Mouse (Mus musculus) embryo, embryonic 11.5 days (tissue): Measurements from ENCODE around the gene Acmsd.
"Not testable (repeated sequence)": the region's sequence is repeated elsewhere in the genome, so short reads cannot be mapped to it uniquely, and the experiment has no call there.

Experiments used
- DNase-seq: peaks from one replicate; pipeline ENCODE4 v3.0.0-alpha.2; 2012; ENCODE audit warnings: low read depth, low spot score

Gene Acmsd

GRCm38 (mm10) chr1:127729096-127729495, at the start of gene Acmsd:
TSS of gene Acmsd (plus strand) at chr1:127729413.
- DNase-seq: no peak

- DNase-seq: peak; percentile 39
These were observed 49.6 kb upstream of the Acmsd start, which contains the start of gene Tmem163 for GRCm38 (mm10) chr1:127679498-127680133. TSS of gene Tmem163 (minus strand) at chr1:127679548.

GRCm38 (mm10) chr1:127696533-127696932, 32.7 kb upstream of the Acmsd start:
- DNase-seq: no peak

GRCm38 (mm10) chr1:127702187-127702586, 27.0 kb upstream of the Acmsd start:
- no peak for DNase-seq

- DNase-seq: no peak
These were observed 22.9 kb upstream of the Acmsd start for GRCm38 (mm10) chr1:127706269-127706668.

- no peak for DNase-seq
These were observed 12.8 kb upstream of the Acmsd start for GRCm38 (mm10) chr1:127716441-127716840.

GRCm38 (mm10) chr1:127718290-127718689, 10.9 kb upstream of the Acmsd start:
- DNase-seq: no peak

- no peak for DNase-seq
These were observed 5.6 kb upstream of the Acmsd start for GRCm38 (mm10) chr1:127723596-127723995.

- DNase-seq: no peak
These were observed 1.9 kb downstream of the Acmsd start for GRCm38 (mm10) chr1:127731086-127731485.

GRCm38 (mm10) chr1:127732435-127732834, 3.2 kb downstream of the Acmsd start:
- no peak for DNase-seq

- no peak for DNase-seq
These were observed 3.6 kb downstream of the Acmsd start for GRCm38 (mm10) chr1:127732841-127733240.

GRCm38 (mm10) chr1:127735356-127735755, 6.1 kb downstream of the Acmsd start:
- no peak for DNase-seq

- no peak for DNase-seq
These were observed 21.3 kb downstream of the Acmsd start for GRCm38 (mm10) chr1:127750401-127751102.

- no peak for DNase-seq
These were observed 26.6 kb downstream of the Acmsd start for GRCm38 (mm10) chr1:127755806-127756205.

- DNase-seq: no peak
These were observed 27.3 kb downstream of the Acmsd start for GRCm38 (mm10) chr1:127756331-127757163.

- not testable (repeated sequence) for DNase-seq
These were observed 27.9 kb downstream of the Acmsd start for GRCm38 (mm10) chr1:127757164-127757545.

- DNase-seq: no peak
These were observed 36.3 kb downstream of the Acmsd start for GRCm38 (mm10) chr1:127765468-127765867.

GRCm38 (mm10) chr1:127766741-127767140, 37.5 kb downstream of the Acmsd start:
- no peak for DNase-seq

GRCm38 (mm10) chr1:127773198-127773802, 44.1 kb downstream of the Acmsd start:
- peak; percentile 22 for DNase-seq

GRCm38 (mm10) chr1:127773803-127774500, 44.7 kb downstream of the Acmsd start, which contains the start of gene Ccnt2:
TSS of gene Ccnt2 (plus strand) at chr1:127774164.
- DNase-seq: peak; percentile 99

- DNase-seq: no peak
These were observed 45.3 kb downstream of the Acmsd start for GRCm38 (mm10) chr1:127774501-127774880.
